Mouse (Mus musculus): ENCODE results near the gene Bmpr1a. TPM values are rescaled to one million over a fixed set of nuclear protein-coding genes. Genes with fewer than 3 reads are reported as not detected.

Gene Bmpr1a
- polyA plus RNA-seq, 1 experiment, result 3.3 TPM

DNA sequence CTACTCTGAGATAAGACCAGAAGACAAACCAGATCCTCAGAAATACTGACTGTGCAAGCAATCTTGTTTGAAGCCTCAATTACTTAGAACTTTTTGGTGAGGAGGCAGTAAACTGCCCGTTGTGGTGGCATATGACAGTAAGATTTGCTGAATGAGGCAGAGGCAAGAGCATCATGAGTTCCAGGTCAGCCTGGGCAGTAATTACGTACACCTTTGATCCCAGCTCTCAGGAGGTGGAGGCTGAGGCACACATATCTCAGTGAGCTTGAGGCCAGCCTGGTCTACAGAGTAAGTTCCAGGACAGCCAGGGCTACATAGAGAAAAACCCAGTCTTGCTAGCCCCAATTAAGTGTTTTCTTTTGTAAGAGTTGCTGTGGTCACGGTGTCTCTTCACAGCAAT is 48.9 kb downstream of the Bmpr1a start:
- Histone ChIP-seq H3K36me3 (ENCODE audit: control insufficient read depth, insufficient read depth, low read length) (peaks cover 9% of the 10 kb centered on the region), H3K4me1 (ENCODE audit: control insufficient read depth, insufficient read depth, insufficient read length, low read length) (no peaks in the 10 kb centered on the region), H3K27ac (ENCODE audit: insufficient read depth, low read depth, low read length) (no peak overlapping the region), H3K27me3 (ENCODE audit: control insufficient read depth, insufficient read depth, low read length) (no peaks in the 10 kb centered on the region), H3K4me3 (ENCODE audit: low read depth, low read length) (no peak overlapping the region)
- TF ChIP-seq CTCF (IDR thresholded peaks at IDR 0.05; ENCODE audit: extremely low read depth, insufficient read length, insufficient replicate concordance, low read depth, low read length), result no peak
- no peak for TF ChIP-seq POLR2A (IDR thresholded peaks at IDR 0.05; ENCODE audit: low read depth, low read length)
- 66% methylated on average over 3 of the region's 3 CpGs for WGBS

DNA sequence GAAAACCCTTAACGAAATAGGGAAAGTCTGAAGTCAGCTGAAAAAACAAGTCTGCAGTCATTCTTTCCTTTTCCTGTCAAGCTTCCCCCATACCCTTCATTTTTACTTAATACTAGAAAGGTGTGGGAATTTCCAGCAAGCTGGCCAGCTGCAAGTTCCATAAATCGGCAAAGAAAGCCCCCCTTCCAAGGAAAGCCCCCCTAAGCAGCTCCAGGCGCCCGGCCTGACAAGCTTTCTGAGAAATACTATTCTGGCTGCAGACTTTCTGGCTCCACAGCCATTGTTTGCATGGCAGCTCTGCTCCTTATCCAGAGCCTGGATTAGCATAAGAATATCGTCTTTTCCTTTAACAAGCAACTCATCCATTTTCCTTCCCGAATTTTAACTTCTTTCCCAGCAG is 49.5 kb downstream of the Bmpr1a start:
- H3K4me1 ChIP-seq (ENCODE audit: control insufficient read depth, insufficient read depth, insufficient read length, low read length), result no peaks in the 10 kb centered on the region
- H3K27ac ChIP-seq (ENCODE audit: insufficient read depth, low read depth, low read length), result no peak overlapping the region
- no peak for TF ChIP-seq CTCF (IDR thresholded peaks at IDR 0.05; ENCODE audit: extremely low read depth, insufficient read length, insufficient replicate concordance, low read depth, low read length)
- TF ChIP-seq POLR2A (IDR thresholded peaks at IDR 0.05; ENCODE audit: low read depth, low read length), result no peak
- no peak overlapping the region for H3K4me3 ChIP-seq (ENCODE audit: low read depth, low read length)
- H3K36me3 ChIP-seq (ENCODE audit: control insufficient read depth, insufficient read depth, low read length), result peaks cover 9% of the 10 kb centered on the region
- 60% methylated on average over 6 of the region's 6 CpGs for whole genome bisulfite sequencing
- H3K27me3 ChIP-seq (ENCODE audit: control insufficient read depth, insufficient read depth, low read length), result no peaks in the 10 kb centered on the region

DNA sequence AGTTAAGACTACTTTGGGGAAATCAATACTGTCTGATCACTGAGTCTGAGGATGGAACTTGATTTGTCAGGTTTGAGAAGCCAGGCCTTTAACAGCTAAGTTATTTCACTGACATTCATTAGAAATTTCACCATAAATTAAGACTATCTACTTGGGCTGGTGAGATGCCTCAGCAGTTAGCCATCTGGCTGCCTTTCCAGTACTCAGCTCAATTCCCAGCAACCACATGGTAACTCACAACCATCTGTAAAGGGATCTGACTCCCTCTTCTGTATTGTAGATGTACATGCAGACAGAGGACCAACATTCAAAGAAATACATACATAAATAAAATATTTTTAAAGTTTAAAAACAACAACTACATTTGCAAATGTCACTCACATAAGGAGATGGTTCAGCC is 51.3 kb downstream of the Bmpr1a start:
- H3K27me3 ChIP-seq (ENCODE audit: control insufficient read depth, insufficient read depth, low read length), result no peaks in the 10 kb centered on the region
- H3K4me1 ChIP-seq (ENCODE audit: control insufficient read depth, insufficient read depth, insufficient read length, low read length), result no peaks in the 10 kb centered on the region
- H3K36me3 ChIP-seq (ENCODE audit: control insufficient read depth, insufficient read depth, low read length), result peaks cover 8% of the 10 kb centered on the region
- TF ChIP-seq POLR2A (IDR thresholded peaks at IDR 0.05; ENCODE audit: low read depth, low read length) (no peak), CTCF (IDR thresholded peaks at IDR 0.05; ENCODE audit: extremely low read depth, insufficient read length, insufficient replicate concordance, low read depth, low read length) (no peak)
- H3K27ac ChIP-seq (ENCODE audit: insufficient read depth, low read depth, low read length), result no peak overlapping the region
- no peak overlapping the region for H3K4me3 ChIP-seq (ENCODE audit: low read depth, low read length)

DNA sequence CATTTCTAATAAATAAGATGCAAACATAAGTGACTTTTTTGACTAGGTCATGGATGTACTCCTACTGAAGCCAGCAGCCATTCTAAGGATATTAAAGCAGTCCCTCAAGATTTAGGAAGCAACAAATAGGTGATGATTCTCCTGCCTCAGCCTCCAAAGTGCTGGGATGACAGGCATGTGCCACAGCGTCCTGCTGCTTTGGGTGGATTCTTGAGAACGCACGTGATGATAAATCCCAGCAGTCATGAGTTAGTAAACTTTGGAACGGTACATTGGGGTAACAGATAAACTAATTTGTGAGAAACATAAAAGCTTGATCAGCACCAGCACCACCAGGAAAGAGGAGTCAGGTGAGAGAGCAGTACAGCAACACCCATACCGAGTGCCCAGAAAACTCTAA is 52.7 kb downstream of the Bmpr1a start:
- Histone ChIP-seq H3K27me3 (ENCODE audit: control insufficient read depth, insufficient read depth, low read length) (no peaks in the 10 kb centered on the region), H3K36me3 (ENCODE audit: control insufficient read depth, insufficient read depth, low read length) (peaks cover 12% of the 10 kb centered on the region), H3K4me3 (ENCODE audit: low read depth, low read length) (no peak overlapping the region), H3K27ac (ENCODE audit: insufficient read depth, low read depth, low read length) (no peak overlapping the region), H3K4me1 (ENCODE audit: control insufficient read depth, insufficient read depth, insufficient read length, low read length) (no peaks in the 10 kb centered on the region)
- WGBS, result 60% methylated on average over 5 of the region's 5 CpGs
- TF ChIP-seq POLR2A (IDR thresholded peaks at IDR 0.05; ENCODE audit: low read depth, low read length) (no peak), CTCF (IDR thresholded peaks at IDR 0.05; ENCODE audit: extremely low read depth, insufficient read length, insufficient replicate concordance, low read depth, low read length) (no peak)

DNA sequence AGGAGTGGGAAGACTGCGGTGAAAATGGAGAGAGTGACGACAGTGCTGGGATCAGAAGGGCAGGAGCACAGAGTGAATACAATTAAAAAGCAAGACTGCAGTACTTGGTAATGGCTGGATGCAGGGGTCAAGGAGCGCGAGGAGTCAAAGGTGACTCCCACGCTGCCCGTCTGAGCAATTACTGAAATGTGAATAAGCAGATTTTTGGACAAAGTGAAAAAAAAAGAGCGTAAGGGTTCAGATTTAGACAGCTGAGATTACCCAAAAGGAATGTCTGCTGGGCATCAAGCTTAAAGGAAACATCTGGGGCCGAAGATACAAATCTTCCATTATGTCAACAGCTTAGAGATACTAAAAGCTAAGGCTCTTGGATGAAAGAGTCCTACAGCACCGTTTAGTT is 53.3 kb downstream of the Bmpr1a start:
- H3K27ac ChIP-seq (ENCODE audit: insufficient read depth, low read depth, low read length), result no peak overlapping the region
- peaks cover 12% of the 10 kb centered on the region for H3K36me3 ChIP-seq (ENCODE audit: control insufficient read depth, insufficient read depth, low read length)
- H3K4me3 ChIP-seq (ENCODE audit: low read depth, low read length), result no peak overlapping the region
- no peaks in the 10 kb centered on the region for H3K27me3 ChIP-seq (ENCODE audit: control insufficient read depth, insufficient read depth, low read length)
- 76% methylated on average over 9 of the region's 9 CpGs for WGBS
- TF ChIP-seq POLR2A (IDR thresholded peaks at IDR 0.05; ENCODE audit: low read depth, low read length) (no peak), CTCF (IDR thresholded peaks at IDR 0.05; ENCODE audit: extremely low read depth, insufficient read length, insufficient replicate concordance, low read depth, low read length) (no peak)
- H3K4me1 ChIP-seq (ENCODE audit: control insufficient read depth, insufficient read depth, insufficient read length, low read length), result no peaks in the 10 kb centered on the region

DNA sequence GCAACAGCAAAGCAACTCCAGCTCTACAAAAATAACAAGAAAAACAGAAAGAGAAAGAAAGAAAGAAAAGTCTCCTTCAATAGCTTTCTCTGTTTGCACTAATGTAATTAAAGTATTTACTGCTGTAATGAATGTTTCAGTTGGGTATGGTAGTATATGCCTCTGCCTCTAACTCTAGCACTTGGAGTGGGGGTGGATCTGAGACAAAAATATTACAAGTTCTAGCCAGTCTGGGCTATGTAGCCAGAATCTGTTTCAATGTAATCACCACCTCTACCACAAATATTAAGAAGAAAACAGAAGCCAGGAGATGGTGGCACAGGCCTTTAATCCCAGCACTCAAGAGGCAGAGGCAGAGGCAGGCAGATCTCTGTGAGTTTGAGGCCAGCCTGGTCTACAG is 54.7 kb downstream of the Bmpr1a start:
- TF ChIP-seq POLR2A (IDR thresholded peaks at IDR 0.05; ENCODE audit: low read depth, low read length) (no peak), CTCF (IDR thresholded peaks at IDR 0.05; ENCODE audit: extremely low read depth, insufficient read length, insufficient replicate concordance, low read depth, low read length) (no peak)
- Histone ChIP-seq H3K27ac (ENCODE audit: insufficient read depth, low read depth, low read length) (no peak overlapping the region), H3K4me3 (ENCODE audit: low read depth, low read length) (no peak overlapping the region), H3K4me1 (ENCODE audit: control insufficient read depth, insufficient read depth, insufficient read length, low read length) (no peaks in the 10 kb centered on the region), H3K27me3 (ENCODE audit: control insufficient read depth, insufficient read depth, low read length) (no peaks in the 10 kb centered on the region), H3K36me3 (ENCODE audit: control insufficient read depth, insufficient read depth, low read length) (peaks cover 14% of the 10 kb centered on the region)

DNA sequence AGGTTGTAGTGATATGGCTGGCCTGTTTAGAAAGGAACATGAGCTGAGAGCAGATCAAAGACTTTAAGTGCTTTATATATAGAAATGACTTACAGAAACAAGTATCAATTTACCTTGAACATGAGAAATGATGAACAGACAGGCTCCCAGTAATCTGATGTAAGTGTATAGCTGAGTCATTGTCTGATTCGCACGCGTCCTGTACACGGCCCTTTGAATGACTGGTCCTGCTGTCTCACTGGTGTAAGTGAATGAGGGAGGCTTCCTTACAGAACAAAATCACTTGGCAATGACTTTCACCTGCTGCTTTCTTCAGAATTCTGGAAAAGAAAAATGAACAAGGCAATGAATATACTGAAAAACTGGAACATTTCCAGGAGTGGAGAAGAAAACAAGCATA is 55.5 kb downstream of the Bmpr1a start:
- no peaks in the 10 kb centered on the region for H3K4me1 ChIP-seq (ENCODE audit: control insufficient read depth, insufficient read depth, insufficient read length, low read length)
- H3K36me3 ChIP-seq (ENCODE audit: control insufficient read depth, insufficient read depth, low read length), result peaks cover 18% of the 10 kb centered on the region
- TF ChIP-seq CTCF (IDR thresholded peaks at IDR 0.05; ENCODE audit: extremely low read depth, insufficient read length, insufficient replicate concordance, low read depth, low read length), result no peak
- TF ChIP-seq POLR2A (IDR thresholded peaks at IDR 0.05; ENCODE audit: low read depth, low read length), result no peak
- H3K27me3 ChIP-seq (ENCODE audit: control insufficient read depth, insufficient read depth, low read length), result no peaks in the 10 kb centered on the region
- no peak overlapping the region for H3K27ac ChIP-seq (ENCODE audit: insufficient read depth, low read depth, low read length)
- H3K4me3 ChIP-seq (ENCODE audit: low read depth, low read length), result no peak overlapping the region
- 91% methylated on average over 4 of the region's 4 CpGs for WGBS

DNA sequence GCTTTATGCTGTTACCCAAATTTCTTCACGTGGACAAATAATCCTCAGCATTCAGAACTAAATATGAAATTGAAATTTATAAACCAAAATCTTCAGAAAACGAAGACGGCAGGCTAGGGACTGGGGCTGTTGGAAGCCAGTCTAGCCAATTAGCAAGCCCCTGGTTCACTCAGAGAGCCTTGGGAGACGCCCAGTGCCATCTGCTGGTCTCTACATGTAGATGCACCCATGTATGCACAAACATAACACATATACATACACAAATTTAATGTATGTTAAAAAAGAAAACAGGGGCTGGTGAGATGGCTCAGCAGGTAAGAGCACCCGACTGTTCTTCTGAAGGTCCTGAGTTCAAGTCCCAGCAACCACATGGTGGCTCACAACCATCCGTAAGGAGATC is 56.5 kb downstream of the Bmpr1a start:
- Histone ChIP-seq H3K27ac (ENCODE audit: insufficient read depth, low read depth, low read length) (no peak overlapping the region), H3K36me3 (ENCODE audit: control insufficient read depth, insufficient read depth, low read length) (peaks cover 21% of the 10 kb centered on the region), H3K4me1 (ENCODE audit: control insufficient read depth, insufficient read depth, insufficient read length, low read length) (no peaks in the 10 kb centered on the region), H3K4me3 (ENCODE audit: low read depth, low read length) (no peak overlapping the region), H3K27me3 (ENCODE audit: control insufficient read depth, insufficient read depth, low read length) (no peaks in the 10 kb centered on the region)
- WGBS, result 97% methylated on average over 6 of the region's 6 CpGs
- TF ChIP-seq POLR2A (IDR thresholded peaks at IDR 0.05; ENCODE audit: low read depth, low read length), result no peak
- TF ChIP-seq CTCF (IDR thresholded peaks at IDR 0.05; ENCODE audit: extremely low read depth, insufficient read length, insufficient replicate concordance, low read depth, low read length), result peak; percentile 23; the same call in 1 of the 2 replicates

Data from small intestine, adult 2 months (tissue).